12 mouse cellular contexts compared by ENCODE assay signal in genomic region chr17:50761082-50761481, GRCm38 (mm10).
DNase-seq lines count a peak whose midpoint lies in the region; ATAC-seq lines count a peak whose summit lies in the region.
"Had no signal": no experiment of that assay in that cellular context is flagged by ENCODE, and none has a peak within 500 bp of the region (broad histone marks: within the 10 kb centered on the region; RNA-seq: fewer than 3 reads in every experiment).

No protein-coding gene starts in this region.

- peak overlapping the region; percentile 24; the same call in 1 of the 2 replicates for H3K4me2 ChIP-seq in heart, embryonic 14.5 days (ENCODE audit: low read length)
- H3K4me2 ChIP-seq: embryonic facial prominence, embryonic 13.5 days had no signal

- H3K4me1 ChIP-seq in heart, embryonic 14.5 days (ENCODE audit: control insufficient read depth in 2 of 2, insufficient read depth in 2 of 2, low read length in 2 of 2): peaks cover 8 to 16% of the 10 kb centered on the region in 2 experiments
- H3K4me1 ChIP-seq: embryonic facial prominence, embryonic 13.5 days had no signal

- peak overlapping the region; percentile 70 to 76; a peak in 3 of 4 replicates for H3K27ac ChIP-seq in heart, embryonic 14.5 days (replicated peaks in 1 of 2; ENCODE audit: control insufficient read depth in 1 of 2, insufficient read depth in 1 of 2, low read depth in 2 of 2, low read length in 2 of 2)
- H3K27ac ChIP-seq: embryonic facial prominence, embryonic 13.5 days; liver, embryonic 14.5 days had no signal

- no peak overlapping the region for H3K9ac ChIP-seq in heart, embryonic 14.5 days (ENCODE audit: low read length)
- H3K9ac ChIP-seq: embryonic facial prominence, embryonic 13.5 days; liver, embryonic 14.5 days had no signal

- no peaks in the 10 kb centered on the region for H3K9me3 ChIP-seq in heart, embryonic 14.5 days (ENCODE audit: control insufficient read depth, low read length)
- H3K9me3 ChIP-seq: embryonic facial prominence, embryonic 13.5 days had no signal

- DNase-seq in frontal cortex, postnatal 10 days (ENCODE audit: low spot score in 2 of 2): no peak
- peak; percentile 28 to 75 for DNase-seq in left cerebral cortex, postnatal 25 days (ENCODE audit: low spot score in 2 of 2)
- no peak for DNase-seq in left cerebral cortex, adult 11 months (ENCODE audit: low spot score)
- peak; percentile 6 for DNase-seq in NIH3T3 (ENCODE audit: low read depth)
- DNase-seq in adrenal gland, postnatal 10 days: no peak
- no peak for DNase-seq in adrenal gland, postnatal 25 days
- DNase-seq: cerebellum, postnatal 10 days; kidney, adult 18-20 months had no signal

- H3K27me3 ChIP-seq in heart, embryonic 14.5 days (ENCODE audit: control insufficient read depth, insufficient read depth, low read length): no peaks in the 10 kb centered on the region
- H3K27me3 ChIP-seq: embryonic facial prominence, embryonic 13.5 days had no signal

- peak; percentile 38 for ATAC-seq in frontal cortex, adult (ENCODE audit: low TSS enrichment)
- ATAC-seq in heart, embryonic 14.5 days (ENCODE audit: insufficient number of reproducible peaks, insufficient read depth, low FRiP score, low read depth): no peak

- 12% methylated on average over 5 of the region's 5 CpGs for WGBS in heart, embryonic 14.5 days

- H3K4me3 ChIP-seq in heart, embryonic 14.5 days (ENCODE audit: control insufficient read depth in 1 of 2, insufficient read depth in 1 of 2, low read depth in 1 of 2, low read length in 2 of 2): no peak overlapping the region
- H3K4me3 ChIP-seq: embryonic facial prominence, embryonic 13.5 days had no signal

- H3K36me3 ChIP-seq in heart, embryonic 14.5 days (ENCODE audit: control insufficient read depth, insufficient read depth, low read length): peaks cover 4% of the 10 kb centered on the region
- H3K36me3 ChIP-seq: embryonic facial prominence, embryonic 13.5 days had no signal

- intact Hi-C loops in left cerebral cortex, postnatal 25 days (cut with DNase I): no loop called here

Comparison
In these comparisons a context has a peak if more than half of its experiments do, and no peak if none do; other contexts are left out.
1. DNase-seq: peak in left cerebral cortex, postnatal 25 days (2 of 2) and NIH3T3 (single experiment); none in frontal cortex, postnatal 10 days (0 of 2), left cerebral cortex, adult 11 months (single experiment), adrenal gland, postnatal 10 days (single experiment) and adrenal gland, postnatal 25 days (single experiment).